Mouse (Mus musculus) embryonic facial prominence, embryonic 11.5 days (tissue): ENCODE data around the gene Trpm8. TPM values are rescaled to one million over a fixed set of nuclear protein-coding genes. Genes with fewer than 3 reads are reported as not detected.

ENCODE experiments used
- ATAC-seq: fragments of 200-750 bp; cut with Nextera tagmentation; replicated peaks from 2 replicates; pipeline ENCODE4 v1.8.0; 2017; ENCODE audit warnings: low read depth; ENCODE audit not compliant: insufficient number of reproducible peaks, low FRiP score, low TSS enrichment
- DNase-seq: peaks from one replicate; pipeline ENCODE4 v3.0.0-alpha.2; 2015; ENCODE audit warnings: low spot score
- H3K27ac ChIP-seq: fragments of 300-500 bp; sonication (generic); replicated peaks from 2 replicates; pipeline ENCODE4 v1.5.1; 2014; ENCODE audit warnings: mild to moderate bottlenecking, low read depth, low read length, control low read depth
- H3K27me3 ChIP-seq: fragments of 300-500 bp; sonication (generic); 2 replicates; pipeline ENCODE4 v1.6.1; 2014; ENCODE audit warnings: mild to moderate bottlenecking, low read length, moderate library complexity, mixed read lengths; ENCODE audit not compliant: control insufficient read depth, insufficient read depth
- H3K36me3 ChIP-seq: fragments of 300-500 bp; sonication (generic); replicated peaks from 2 replicates; pipeline ENCODE4 v1.6.1; 2014; ENCODE audit warnings: low read depth, mild to moderate bottlenecking, low read length, moderate library complexity, mixed read lengths; ENCODE audit not compliant: control insufficient read depth, insufficient read depth
- H3K4me1 ChIP-seq: fragments of 300-500 bp; sonication (generic); 2 replicates; pipeline ENCODE4 v1.6.1; 2014; ENCODE audit warnings: low read length, mixed read lengths; ENCODE audit not compliant: control insufficient read depth, insufficient read depth
- H3K4me2 ChIP-seq: fragments of 300-500 bp; sonication (generic); 2 replicates; pipeline ENCODE4 v1.6.1; 2014; ENCODE audit warnings: low read depth, mild to moderate bottlenecking, control low read depth, low read length, moderate library complexity
- H3K4me3 ChIP-seq: fragments of 300-500 bp; sonication (generic); 2 replicates; pipeline ENCODE4 v1.5.1; 2014; ENCODE audit warnings: low read depth, low read length, control low read depth
- H3K9ac ChIP-seq: fragments of 300-500 bp; sonication (generic); replicated peaks from 2 replicates; pipeline ENCODE4 v1.6.1; 2014; ENCODE audit warnings: mild to moderate bottlenecking, control low read depth, low read length
- H3K9me3 ChIP-seq: fragments of 300-500 bp; sonication (generic); replicated peaks from 2 replicates; pipeline ENCODE4 v1.6.1; 2016; ENCODE audit warnings: mild to moderate bottlenecking, low read length, inconsistent platforms, mixed read lengths; ENCODE audit not compliant: control insufficient read depth
- WGBS: fragments of 180-500 bp; shearing (Covaris S2); extraction: QIAGEN DNeasy Blood & Tissue Kit; methylation state at CpG from one replicate; pipeline ENCODE4 v1.1.7; 2014; 5-methylcytosine and 5-hydroxymethylcytosine counted together
- polyA plus RNA-seq: library from polyadenylated mRNA; unstranded; fragments of >200 nt; fragmentation: Nextera tagmentation; extraction: Ambion mirVana; gene quantifications from 2 replicates; pipeline ENCODE4 v1.2.1, GENCODE M21; 2014

Gene Trpm8
- polyA plus RNA-seq, 1 experiment from 2014 or later, result not detected

DNA sequence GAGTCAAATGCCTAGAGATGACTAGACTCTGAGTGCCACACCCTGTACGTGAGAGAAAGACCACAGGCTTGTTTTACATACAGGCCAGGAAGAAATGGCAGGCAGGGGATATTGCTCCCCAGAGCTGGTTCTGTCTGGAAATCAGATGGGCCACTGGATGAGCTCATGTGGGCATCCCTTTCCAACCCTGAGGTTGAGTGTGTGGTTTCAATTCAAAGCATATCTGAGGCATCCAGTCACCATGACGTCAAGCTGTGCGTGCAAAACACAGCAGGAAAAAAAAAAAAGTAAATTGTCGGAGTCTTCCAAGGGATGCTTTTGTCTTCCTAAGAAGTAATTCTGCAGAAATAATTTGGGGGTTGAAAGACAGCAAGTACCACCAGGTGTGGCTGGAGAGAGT lies 83.6 kb downstream of the Trpm8 start:
- H3K9ac ChIP-seq, result no peak overlapping the region
- H3K9me3 ChIP-seq, result no peaks in the 10 kb centered on the region
- H3K4me1 ChIP-seq, result no peaks in the 10 kb centered on the region
- DNase-seq, result no peak
- no peaks in the 10 kb centered on the region for H3K27me3 ChIP-seq
- WGBS, result 72% methylated on average over 4 of the region's 4 CpGs
- H3K27ac ChIP-seq, result no peak overlapping the region
- no peak overlapping the region for H3K4me2 ChIP-seq
- H3K4me3 ChIP-seq, result no peak overlapping the region
- no peak for ATAC-seq
- no peaks in the 10 kb centered on the region for H3K36me3 ChIP-seq

DNA sequence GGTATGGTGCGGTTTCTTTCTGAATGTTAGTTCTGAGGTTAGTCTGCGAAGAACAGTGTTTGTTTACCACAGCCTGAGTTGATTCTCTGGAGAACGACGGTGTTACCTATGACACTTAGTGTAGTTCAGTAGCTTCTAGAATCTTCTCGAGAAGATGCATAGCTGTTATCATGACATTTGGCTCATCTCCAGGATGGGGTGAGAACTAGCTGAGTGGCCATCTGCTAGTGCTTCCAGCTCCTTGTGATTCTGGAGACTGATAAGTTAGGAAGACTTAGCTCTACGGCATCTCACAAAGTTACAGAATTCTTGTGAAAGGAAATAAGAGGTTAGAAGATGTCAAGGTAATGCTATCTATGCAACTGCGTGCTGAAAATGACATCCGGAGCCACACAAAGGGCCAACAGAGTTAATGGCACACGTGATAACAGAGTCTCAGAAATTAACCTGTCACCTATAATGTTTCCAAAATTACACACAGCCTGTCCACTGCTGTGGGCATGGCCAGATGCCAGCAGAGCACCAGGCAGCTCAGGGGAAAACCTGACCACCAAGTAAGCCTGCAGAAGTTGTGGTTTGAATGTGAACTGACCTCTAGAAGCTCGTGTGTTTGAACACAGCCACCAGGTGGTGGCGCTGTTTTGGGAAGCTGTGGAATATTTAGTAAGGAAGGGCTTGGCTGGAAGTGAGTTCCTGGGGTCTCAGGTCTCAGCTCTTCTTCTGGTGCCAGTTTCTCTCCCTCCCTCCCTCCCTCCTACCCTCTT lies 89.6 kb downstream of the Trpm8 start:
- no peak overlapping the region for H3K9ac ChIP-seq
- no peaks in the 10 kb centered on the region for H3K9me3 ChIP-seq
- no peaks in the 10 kb centered on the region for H3K36me3 ChIP-seq
- no peak overlapping the region for H3K27ac ChIP-seq
- no peak for DNase-seq
- H3K4me2 ChIP-seq, result no peak overlapping the region
- no peak overlapping the region for H3K4me3 ChIP-seq
- 81% methylated on average over 11 of the region's 11 CpGs for WGBS
- no peak for ATAC-seq
- H3K4me1 ChIP-seq, result no peaks in the 10 kb centered on the region
- H3K27me3 ChIP-seq, result no peaks in the 10 kb centered on the region

DNA sequence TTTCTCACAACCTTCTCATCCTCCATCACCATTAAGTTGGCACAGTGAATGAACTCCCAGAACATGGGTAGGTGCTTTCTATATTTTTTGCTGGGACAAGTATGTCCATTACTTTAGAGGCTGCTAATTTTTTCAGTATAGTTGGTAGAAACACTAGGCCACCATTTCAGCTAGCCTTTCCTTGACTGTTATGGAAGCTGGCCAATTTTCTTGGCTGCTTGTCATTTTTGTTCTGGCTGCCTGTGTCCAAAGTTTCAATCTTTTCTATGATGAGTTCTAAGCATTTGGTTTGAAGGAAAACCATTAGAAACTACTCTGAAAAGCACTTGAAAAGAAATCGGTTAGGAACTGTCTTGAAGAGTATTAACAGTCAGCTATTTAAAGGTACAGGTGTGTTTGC lies 101.0 kb downstream of the Trpm8 start:
- Histone ChIP-seq H3K27ac (no peak overlapping the region), H3K4me2 (no peak overlapping the region), H3K27me3 (no peaks in the 10 kb centered on the region), H3K9me3 (no peaks in the 10 kb centered on the region), H3K4me3 (no peak overlapping the region), H3K4me1 (no peaks in the 10 kb centered on the region), H3K9ac (no peak overlapping the region), H3K36me3 (no peaks in the 10 kb centered on the region)
- DNase-seq, result no peak
- no peak for ATAC-seq
- 94% methylated on average over 1 of the region's 1 CpGs for WGBS

DNA sequence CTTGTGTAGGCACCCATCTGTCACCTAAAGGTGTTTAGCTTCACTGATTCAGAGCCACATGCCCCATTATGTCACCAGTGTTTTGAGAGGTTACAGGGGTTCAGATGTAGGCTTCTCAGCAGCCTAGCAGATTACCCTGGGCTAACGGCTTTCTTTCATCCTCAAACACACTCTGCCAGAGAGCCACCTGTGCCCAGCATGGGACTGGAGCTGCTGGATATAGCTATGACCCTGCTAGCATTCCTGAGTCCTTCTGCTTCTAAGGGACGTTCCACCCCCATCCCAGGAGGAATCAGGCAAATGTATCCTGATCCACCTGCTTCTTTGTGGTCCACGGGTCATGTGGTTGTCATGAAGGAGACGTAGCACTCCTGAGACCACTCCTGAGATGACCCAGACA lies 114.2 kb downstream of the Trpm8 start:
- H3K4me1 ChIP-seq, result no peaks in the 10 kb centered on the region
- no peak overlapping the region for H3K4me3 ChIP-seq
- ATAC-seq (no peak), DNase-seq (no peak)
- WGBS, result 73% methylated on average over 4 of the region's 4 CpGs
- no peaks in the 10 kb centered on the region for H3K36me3 ChIP-seq
- H3K27me3 ChIP-seq, result no peaks in the 10 kb centered on the region
- no peaks in the 10 kb centered on the region for H3K9me3 ChIP-seq
- no peak overlapping the region for H3K4me2 ChIP-seq
- no peak overlapping the region for H3K27ac ChIP-seq
- no peak overlapping the region for H3K9ac ChIP-seq

DNA sequence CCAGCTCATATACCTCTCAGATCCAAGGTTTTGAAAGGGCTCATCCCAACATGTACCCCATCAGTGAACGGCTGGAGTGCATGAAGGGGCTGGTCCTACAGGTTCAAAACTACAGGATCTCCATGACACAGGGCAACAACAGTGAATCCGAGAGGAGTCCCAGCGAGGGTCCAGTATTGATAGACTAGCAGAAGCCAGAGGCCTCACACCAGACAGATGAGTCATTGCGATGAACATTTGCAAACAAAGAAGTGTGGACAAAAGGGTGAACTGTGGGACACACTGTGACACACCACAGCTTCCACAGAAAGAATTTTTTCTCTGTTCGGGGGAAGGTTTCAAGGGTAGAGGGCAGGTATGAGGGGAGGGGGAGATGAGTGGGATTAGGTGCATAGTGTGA lies 115.9 kb downstream of the Trpm8 start:
- Histone ChIP-seq H3K4me2 (no peak overlapping the region), H3K9ac (no peak overlapping the region), H3K9me3 (no peaks in the 10 kb centered on the region), H3K36me3 (no peaks in the 10 kb centered on the region), H3K4me1 (no peaks in the 10 kb centered on the region), H3K4me3 (no peak overlapping the region), H3K27ac (no peak overlapping the region), H3K27me3 (no peaks in the 10 kb centered on the region)
- no peak for DNase-seq
- no peak for ATAC-seq
- WGBS, result 92% methylated on average over 5 of the region's 5 CpGs

DNA sequence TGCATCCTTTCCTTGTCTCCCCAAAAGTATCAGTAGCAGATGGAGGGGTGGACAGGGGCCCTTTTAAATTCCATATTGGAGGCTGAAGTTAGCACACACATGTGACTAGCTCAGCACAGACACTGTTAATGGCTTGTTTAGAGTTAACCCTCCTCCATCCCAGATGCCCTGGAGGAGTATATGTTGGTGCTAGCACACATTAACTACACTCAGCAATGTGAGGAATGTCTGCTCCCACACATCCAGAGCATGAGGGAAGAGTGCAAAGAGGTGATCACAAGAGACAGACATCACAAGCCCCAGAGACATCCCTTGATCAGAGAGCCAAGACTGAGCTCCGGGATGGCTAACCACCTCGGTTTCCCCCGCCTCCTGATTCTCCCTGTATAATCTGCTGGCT lies 125.9 kb downstream of the Trpm8 start:
- Histone ChIP-seq H3K27ac (no peak overlapping the region), H3K9ac (no peak overlapping the region), H3K4me3 (no peak overlapping the region), H3K27me3 (no peaks in the 10 kb centered on the region), H3K4me1 (peaks cover 4% of the 10 kb centered on the region; the same call in 1 of the 2 replicates), H3K9me3 (no peaks in the 10 kb centered on the region), H3K36me3 (no peaks in the 10 kb centered on the region), H3K4me2 (no peak overlapping the region)
- no peak for DNase-seq
- WGBS, result 69% methylated on average over 3 of the region's 3 CpGs
- ATAC-seq, result no peak

DNA sequence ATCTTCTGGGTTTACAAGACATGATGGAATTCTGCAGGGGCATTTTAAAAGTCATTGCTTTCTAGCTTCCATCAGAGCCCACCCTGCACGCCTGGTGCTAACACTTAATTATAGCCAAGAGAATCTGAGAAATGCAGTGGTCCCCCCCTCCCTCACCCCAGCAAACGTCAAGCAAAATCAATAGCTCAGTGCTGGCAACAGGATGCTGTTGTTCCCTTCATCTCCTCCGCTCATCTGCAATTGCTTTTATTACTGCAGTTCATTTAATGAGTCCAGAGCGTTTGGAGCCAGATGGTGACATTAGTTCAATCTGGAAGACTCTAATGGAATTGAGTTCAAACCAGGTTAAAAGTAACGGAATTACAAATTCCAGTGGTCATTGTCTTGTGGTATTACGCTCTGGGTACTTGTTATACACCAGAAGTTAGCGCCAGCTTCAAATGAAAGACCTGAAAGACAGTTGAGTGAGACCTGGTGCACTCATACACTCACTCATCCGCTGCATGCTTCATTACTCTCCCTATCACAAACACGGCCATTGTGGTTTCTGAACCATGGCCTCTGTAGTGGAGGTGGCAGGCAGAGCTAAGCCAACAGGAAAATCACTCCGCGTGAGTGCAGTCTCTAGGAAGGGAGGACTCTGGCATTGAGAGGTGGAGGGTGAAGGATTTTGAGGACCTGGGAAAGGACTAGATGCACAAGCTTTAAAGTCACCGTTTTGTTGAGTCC lies 128.8 kb downstream of the Trpm8 start:
- no peak overlapping the region for H3K27ac ChIP-seq
- 60% methylated on average over 12 of the region's 12 CpGs for WGBS

DNA sequence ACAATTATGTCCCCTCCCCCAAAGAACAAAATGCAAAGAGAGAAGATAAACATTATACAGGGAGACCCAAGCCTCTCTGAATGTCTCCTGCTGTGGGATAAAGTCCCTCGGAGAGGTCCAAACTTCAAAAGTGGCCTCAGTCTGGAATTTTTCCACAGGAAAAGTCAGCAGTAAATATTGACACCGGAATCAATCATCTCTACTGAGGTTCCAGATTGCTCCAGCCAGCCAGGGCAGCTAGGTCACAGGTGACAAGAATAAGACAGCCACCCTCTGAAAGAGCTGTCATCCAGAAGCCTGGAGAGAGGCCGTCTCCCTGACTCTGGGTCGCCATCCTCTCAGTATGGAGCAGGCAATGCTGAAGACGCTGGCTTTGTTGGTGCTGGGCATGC lies 129.3 kb downstream of the Trpm8 start, which contains the start of gene Spp2:
Gene Spp2 (plus strand): TSS at position 155 of the 392 bp plus-strand sequence.
- no peak within 1 kb of the TSS for H3K27ac ChIP-seq
- WGBS, result 63% methylated on average over 5 of the region's 5 CpGs
- H3K4me1 ChIP-seq, result peaks cover 4% of the 10 kb centered on the region; the same call in 1 of the 2 replicates
- ATAC-seq, result no peak
- no peak within 1 kb of the TSS for H3K4me2 ChIP-seq
- no peaks in the 10 kb centered on the region for H3K27me3 ChIP-seq
- no peaks in the 10 kb centered on the region for H3K9me3 ChIP-seq
- no peak for DNase-seq
- no peaks in the 10 kb centered on the region for H3K36me3 ChIP-seq
- H3K9ac ChIP-seq, result no peak within 1 kb of the TSS
- no peak within 1 kb of the TSS for H3K4me3 ChIP-seq

More for the DNA sequence above, 128.8 kb downstream of the Trpm8 start:
- no peaks in the 10 kb centered on the region for H3K9me3 ChIP-seq
- H3K27me3 ChIP-seq, result no peaks in the 10 kb centered on the region
- no peak for DNase-seq
- H3K4me1 ChIP-seq, result peaks cover 4% of the 10 kb centered on the region; the same call in 1 of the 2 replicates
- ATAC-seq, result no peak
- no peak overlapping the region for H3K9ac ChIP-seq
- H3K4me2 ChIP-seq, result no peak overlapping the region
- no peaks in the 10 kb centered on the region for H3K36me3 ChIP-seq
- no peak overlapping the region for H3K4me3 ChIP-seq
